In the genomic region with DNA sequence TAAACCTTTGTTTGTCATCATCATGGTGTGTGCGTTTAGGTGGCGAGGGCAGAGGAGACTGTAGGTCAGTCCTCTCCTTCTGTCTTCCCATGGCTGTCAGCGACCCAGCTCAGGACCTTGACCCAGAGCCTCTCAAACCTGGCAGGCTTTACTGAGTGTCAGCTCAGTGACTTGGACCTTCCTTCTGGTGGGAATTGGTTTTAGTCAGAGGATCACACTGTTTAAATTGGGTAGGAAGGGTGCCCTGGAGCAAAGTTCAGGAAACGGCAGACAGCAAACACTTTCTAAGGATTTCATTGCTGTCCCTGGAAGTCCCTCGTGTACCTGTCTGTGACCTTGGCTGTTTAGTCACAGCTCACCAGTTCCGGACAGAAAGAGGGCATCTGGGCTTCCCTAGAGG, we compare ENCODE assay signal across 14 mouse cellular contexts.
"Had no signal": no experiment of that assay in that cellular context is flagged by ENCODE, and none has a peak within 500 bp of the region (broad histone marks: within the 10 kb centered on the region; RNA-seq: fewer than 3 reads in every experiment).

No protein-coding gene starts in this region.

- H3K4me2 ChIP-seq: limb, embryonic 12.5 days; liver, embryonic 13.5 days; midbrain, embryonic 13.5 days; neural tube, embryonic 15.5 days had no signal

- H3K27me3 ChIP-seq: limb, embryonic 12.5 days; midbrain, embryonic 13.5 days; neural tube, embryonic 15.5 days had no signal

- DNase-seq: liver, embryonic 13.5 days; lung, adult 2 months; lung, postnatal 36 days; thymus, adult 2 months; thymus, postnatal 25 days had no signal

- H3K9me3 ChIP-seq: limb, embryonic 12.5 days; liver, embryonic 13.5 days; midbrain, embryonic 13.5 days; neural tube, embryonic 15.5 days had no signal

- H3K4me1 ChIP-seq: limb, embryonic 12.5 days had no signal

- H3K27ac ChIP-seq: limb, embryonic 12.5 days; liver, embryonic 13.5 days; midbrain, embryonic 13.5 days; neural tube, embryonic 15.5 days; stomach, postnatal 0 days had no signal

- ATAC-seq: hindbrain, embryonic 16.5 days; inflammation-experienced regulatory T-cells, adult 6 months; intestine, postnatal 0 days; lung, postnatal 0 days; midbrain, embryonic 13.5 days had no signal

- H3K9ac ChIP-seq: limb, embryonic 12.5 days; liver, embryonic 13.5 days; midbrain, embryonic 13.5 days; neural tube, embryonic 15.5 days had no signal

- H3K4me3 ChIP-seq: limb, embryonic 12.5 days; liver, embryonic 13.5 days; midbrain, embryonic 13.5 days; myocyte; neural tube, embryonic 15.5 days had no signal
